Mouse (Mus musculus): Measurements from ENCODE around the gene Olfr243.
"Not testable (repeated sequence)": the region's sequence is repeated elsewhere in the genome, so short reads cannot be mapped to it uniquely, and the experiment has no call there.

GRCm38 (mm10) chr7:103767687-103768086 lies 53.2 kb downstream of the Olfr243 start:
- TF ChIP-seq POLR2A (IDR thresholded peaks at IDR 0.05; ENCODE audit: low read depth, low read length); CTCF (conservative IDR thresholded peaks at IDR 0.05; ENCODE audit: insufficient read depth, insufficient read length, low read depth, low read length): not testable (repeated sequence)

Data from kidney, adult 2 months (tissue).